Mouse (Mus musculus) liver, embryonic 11.5 days (tissue): ENCODE measurements around the gene Serpind1. TPM values are rescaled to one million over a fixed set of nuclear protein-coding genes. Genes with fewer than 3 reads are reported as not detected.

Experiments
- ATAC-seq: fragments of 200-750 bp; cut with Nextera tagmentation; replicated peaks from 2 replicates; pipeline ENCODE4 v1.8.0; 2017; ENCODE audit warnings: moderate number of reproducible peaks, mild to moderate bottlenecking, moderate TSS enrichment, moderate library complexity; ENCODE audit not compliant: low FRiP score
- DNase-seq: peaks from one replicate; pipeline ENCODE4 v3.0.0-alpha.2; 2017; ENCODE audit warnings: low spot score
- H3K27ac ChIP-seq: fragments of 300-500 bp; sonication (generic); 2 replicates; pipeline ENCODE4 v1.5.1; 2014; ENCODE audit warnings: mild to moderate bottlenecking, low read depth, low read length, control low read depth
- H3K27me3 ChIP-seq: fragments of 300-500 bp; sonication (generic); replicated peaks from 2 replicates; pipeline ENCODE4 v1.6.1; 2014; ENCODE audit warnings: low read length, mixed read lengths; ENCODE audit not compliant: control insufficient read depth, insufficient read depth
- H3K36me3 ChIP-seq: fragments of 300-500 bp; sonication (generic); 2 replicates; pipeline ENCODE4 v1.6.1; 2014; ENCODE audit warnings: mild to moderate bottlenecking, low read length, moderate library complexity, mixed read lengths; ENCODE audit not compliant: control insufficient read depth, insufficient read depth
- H3K4me1 ChIP-seq: fragments of 300-500 bp; sonication (generic); replicated peaks from 2 replicates; pipeline ENCODE4 v1.6.1; 2014; ENCODE audit warnings: low read length, mixed read lengths; ENCODE audit not compliant: control insufficient read depth, insufficient read depth
- H3K4me2 ChIP-seq: fragments of 300-500 bp; sonication (generic); 2 replicates; pipeline ENCODE4 v1.6.1; 2014; ENCODE audit warnings: mild to moderate bottlenecking, control low read depth, moderate library complexity
- H3K4me3 ChIP-seq: fragments of 300-500 bp; sonication (generic); 2 replicates; pipeline ENCODE4 v1.5.1; 2014; ENCODE audit warnings: low read depth, low read length, control low read depth
- H3K9ac ChIP-seq: fragments of 300-500 bp; sonication (generic); 2 replicates; pipeline ENCODE4 v1.6.1; 2014; ENCODE audit warnings: low read depth, low read length, control low read depth
- H3K9me3 ChIP-seq: fragments of 300-500 bp; sonication (generic); 2 replicates; pipeline ENCODE4 v1.6.1; 2016; ENCODE audit warnings: low read length, inconsistent platforms, mixed read lengths; ENCODE audit not compliant: control insufficient read depth
- WGBS: fragments of 180-500 bp; shearing (Covaris S2); extraction: QIAGEN DNeasy Blood & Tissue Kit; methylation state at CpG from one replicate; pipeline ENCODE4 v1.1.7; 2014; 5-methylcytosine and 5-hydroxymethylcytosine counted together
- polyA plus RNA-seq: library from polyadenylated mRNA; unstranded; fragments of >200 nt; fragmentation: Nextera tagmentation; extraction: Ambion mirVana; gene quantifications from 2 replicates; pipeline ENCODE4 v1.2.1, GENCODE M21; 2014

The Serpind1 gene
- polyA plus RNA-seq, 1 experiment from 2014 or later: 110 TPM

DNA sequence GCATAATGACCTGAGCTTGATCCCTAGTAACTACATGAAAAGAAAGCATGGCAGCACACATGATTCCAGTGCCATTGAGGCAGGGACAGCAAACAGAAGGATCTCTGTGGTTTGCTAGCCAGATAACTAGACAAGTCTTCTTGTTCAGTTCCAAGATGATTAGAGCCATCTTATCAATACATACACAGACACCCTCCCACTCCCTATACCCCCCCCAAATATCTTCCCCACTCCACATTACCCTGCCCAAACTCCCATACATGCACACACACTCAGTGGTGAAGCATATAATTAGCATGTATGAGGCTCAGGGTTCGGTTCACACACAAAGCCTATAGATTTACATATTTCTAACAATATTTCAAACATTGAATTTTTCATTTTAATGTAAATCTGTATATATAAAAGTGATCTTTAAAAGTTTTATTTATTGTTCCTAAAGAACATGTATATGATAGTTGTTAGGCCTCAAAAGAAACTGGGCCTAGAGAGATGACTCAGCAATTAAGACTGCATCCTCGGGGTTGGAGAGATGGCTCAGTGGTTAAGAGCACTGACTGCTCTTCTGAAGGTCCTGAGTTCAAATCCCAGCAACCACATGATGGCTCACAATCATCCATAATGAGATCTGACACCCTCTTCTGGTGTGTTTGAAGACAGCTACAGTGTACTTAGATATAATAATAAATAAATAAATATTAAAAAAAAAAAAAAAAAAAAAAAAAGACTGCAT is 52.6 kb downstream of the Serpind1 start:
- 67% methylated on average over 2 of the region's 2 CpGs for WGBS
- H3K4me1 ChIP-seq: no peaks in the 10 kb centered on the region; the same call in 1 of the 2 replicates
- H3K9ac ChIP-seq: no peak overlapping the region
- no peaks in the 10 kb centered on the region for H3K36me3 ChIP-seq
- H3K27ac ChIP-seq: no peak overlapping the region
- DNase-seq (no peak), ATAC-seq (peak; percentile 93)
- no peak overlapping the region for H3K4me3 ChIP-seq
- H3K9me3 ChIP-seq: no peaks in the 10 kb centered on the region
- no peaks in the 10 kb centered on the region for H3K27me3 ChIP-seq
- no peak overlapping the region for H3K4me2 ChIP-seq

DNA sequence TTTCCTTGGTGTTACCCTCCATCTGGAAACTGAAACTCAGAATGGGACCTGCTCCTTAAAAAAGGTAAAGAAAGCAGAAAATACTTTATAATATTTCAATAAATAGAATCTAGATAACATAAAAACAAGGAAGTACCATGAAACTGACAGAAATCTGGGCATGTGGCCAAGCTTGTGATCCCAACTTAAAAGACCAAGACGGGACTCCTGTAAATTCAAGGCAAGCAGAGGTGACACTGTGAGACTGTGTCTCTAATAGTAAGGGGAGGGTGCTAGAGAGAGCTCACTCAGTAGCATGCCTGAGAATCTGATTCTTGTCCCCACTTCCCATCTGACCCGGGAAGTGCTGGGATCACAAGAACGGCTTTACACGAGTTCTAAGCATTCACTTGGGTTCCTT is 61.6 kb downstream of the Serpind1 start:
- Histone ChIP-seq H3K4me2 (no peak overlapping the region), H3K27me3 (no peaks in the 10 kb centered on the region), H3K4me1 (no peaks in the 10 kb centered on the region), H3K36me3 (no peaks in the 10 kb centered on the region), H3K27ac (no peak overlapping the region), H3K9me3 (no peaks in the 10 kb centered on the region), H3K4me3 (no peak overlapping the region), H3K9ac (no peak overlapping the region)
- WGBS: 76% methylated on average over 4 of the region's 4 CpGs
- no peak for ATAC-seq
- DNase-seq: no peak

Other genes starting within 250 kb of the Serpind1 start
- gene Ppil2, start 220.1 kb upstream of the Serpind1 start, polyA plus RNA-seq: 111 TPM in 2 replicates
- gene 2610318N02Rik, start 206.2 kb upstream of the Serpind1 start, polyA plus RNA-seq: 52.6 and 56.8 TPM in 2 replicates
- 96.3 and 108 TPM in 2 replicates for gene Sdf2l1, start 199.0 kb upstream of the Serpind1 start, polyA plus RNA-seq
- 33.5 and 34.2 TPM in 2 replicates for gene Ydjc, start 186.8 kb upstream of the Serpind1 start, polyA plus RNA-seq
- 1.7 and 2.4 TPM in 2 replicates for gene Ccdc116, start 184.1 kb upstream of the Serpind1 start, polyA plus RNA-seq
- 369 and 377 TPM in 2 replicates for gene Ube2l3, start 128.7 kb upstream of the Serpind1 start, polyA plus RNA-seq
- gene Rimbp3, start 122.8 kb upstream of the Serpind1 start, polyA plus RNA-seq: 0.18 and 0.45 TPM in 2 replicates
- gene Hic2, start 97.8 kb upstream of the Serpind1 start, polyA plus RNA-seq: 7.0 and 8.3 TPM in 2 replicates
- gene Tmem191c, start 55.3 kb upstream of the Serpind1 start, polyA plus RNA-seq: 5.0 and 7.7 TPM in 2 replicates
- 7.2 and 8.7 TPM in 2 replicates for gene Snap29, start 74.6 kb downstream of the Serpind1 start, polyA plus RNA-seq
- gene Pi4ka, start 74.9 kb downstream of the Serpind1 start, polyA plus RNA-seq: 29.7 and 30.4 TPM in 2 replicates
- 45.6 and 46.2 TPM in 2 replicates for gene Crkl, start 120.6 kb downstream of the Serpind1 start, polyA plus RNA-seq
- gene Aifm3, start 158.2 kb downstream of the Serpind1 start, polyA plus RNA-seq: 0.84 and 1.1 TPM in 2 replicates
- 50.2 and 54.8 TPM in 2 replicates for gene Lztr1, start 177.3 kb downstream of the Serpind1 start, polyA plus RNA-seq
- 45.1 and 46.5 TPM in 2 replicates for gene Thap7, start 199.8 kb downstream of the Serpind1 start, polyA plus RNA-seq
- gene Lrrc74b, start 229.9 kb downstream of the Serpind1 start, polyA plus RNA-seq: not detected in 2 replicates
- gene P2rx6, start 230.5 kb downstream of the Serpind1 start, polyA plus RNA-seq: 0.06 and 0.07 TPM in 2 replicates